Mouse (Mus musculus): ENCODE data around the gene Pygm. TPM values are rescaled to one million over a fixed set of nuclear protein-coding genes. Genes with fewer than 3 reads are reported as not detected.

Gene Pygm
- 3.7 and 4.3 TPM in 2 replicates for polyA plus RNA-seq (2011; ENCODE audit: insufficient read depth, insufficient read length, low replicate concordance, missing spikeins)

GRCm38 (mm10) chr19:6384128-6384527 lies at the start of gene Pygm:
Gene Pygm (plus strand): TSS chr19:6384399.
- 10% methylated on average over 7 of the region's 7 CpGs for WGBS
- no peak for TF ChIP-seq CTCF (IDR thresholded peaks at IDR 0.05; ENCODE audit: control insufficient read depth, insufficient read depth, low read length)
- no peak for TF ChIP-seq POLR2A (IDR thresholded peaks at IDR 0.05; ENCODE audit: borderline replicate concordance, control insufficient read depth, low read depth, low read length)
- Histone ChIP-seq H3K4me1 (ENCODE audit: control insufficient read depth, insufficient read depth, low read length) (peaks cover 1% of the 10 kb centered on the region; the same call in 1 of the 2 replicates), H3K27ac (ENCODE audit: control insufficient read depth, insufficient read depth, low read depth, low read length, poor library complexity) (no peak within 1 kb of the TSS), H3K4me3 (replicated peaks; ENCODE audit: control insufficient read depth, low read depth, low read length) (no peak within 1 kb of the TSS)

GRCm38 (mm10) chr19:6334673-6335457 lies 49.3 kb upstream of the Pygm start, which contains the start of gene Men1:
Gene Men1 (plus strand): TSS chr19:6334979.
- peak within 1 kb of the TSS; percentile 73 for H3K4me3 ChIP-seq (replicated peaks; ENCODE audit: control insufficient read depth, low read depth, low read length)
- under 1% methylated on average over 43 of the region's 43 CpGs for WGBS
- peak within 1 kb of the TSS; percentile 65 for H3K27ac ChIP-seq (ENCODE audit: control insufficient read depth, insufficient read depth, low read depth, low read length, poor library complexity)
- TF ChIP-seq POLR2A (IDR thresholded peaks at IDR 0.05; ENCODE audit: borderline replicate concordance, control insufficient read depth, low read depth, low read length) (peak; percentile 35; the same call in 1 of the 2 replicates), CTCF (IDR thresholded peaks at IDR 0.05; ENCODE audit: control insufficient read depth, insufficient read depth, low read length) (no peak)
- peaks cover 2% of the 10 kb centered on the region; the same call in 1 of the 2 replicates for H3K4me1 ChIP-seq (ENCODE audit: control insufficient read depth, insufficient read depth, low read length)

- peaks cover 3% of the 10 kb centered on the region; the same call in 1 of the 2 replicates for H3K4me1 ChIP-seq (ENCODE audit: control insufficient read depth, insufficient read depth, low read length)
- TF ChIP-seq POLR2A (IDR thresholded peaks at IDR 0.05; ENCODE audit: borderline replicate concordance, control insufficient read depth, low read depth, low read length) (peak; percentile 30; the same call in 1 of the 2 replicates), CTCF (IDR thresholded peaks at IDR 0.05; ENCODE audit: control insufficient read depth, insufficient read depth, low read length) (no peak)
- peak overlapping the region; percentile 65 for H3K27ac ChIP-seq (ENCODE audit: control insufficient read depth, insufficient read depth, low read depth, low read length, poor library complexity)
- peak overlapping the region; percentile 73 for H3K4me3 ChIP-seq (replicated peaks; ENCODE audit: control insufficient read depth, low read depth, low read length)
- WGBS, result under 1% methylated on average over 25 of the region's 25 CpGs
Observed at GRCm38 (mm10) chr19:6335458-6335827, 48.8 kb upstream of the Pygm start.

GRCm38 (mm10) chr19:6336920-6337319 lies 47.3 kb upstream of the Pygm start:
- H3K4me1 ChIP-seq (ENCODE audit: control insufficient read depth, insufficient read depth, low read length), result peaks cover 1% of the 10 kb centered on the region; the same call in 1 of the 2 replicates
- H3K4me3 ChIP-seq (replicated peaks; ENCODE audit: control insufficient read depth, low read depth, low read length), result no peak overlapping the region

GRCm38 (mm10) chr19:6338171-6338570 lies 46.0 kb upstream of the Pygm start:
- peaks cover 4% of the 10 kb centered on the region; the same call in 1 of the 2 replicates for H3K4me1 ChIP-seq (ENCODE audit: control insufficient read depth, insufficient read depth, low read length)
- WGBS, result 93% methylated on average over 7 of the region's 7 CpGs

More at GRCm38 (mm10) chr19:6336920-6337319, 47.3 kb upstream of the Pygm start:
- H3K27ac ChIP-seq (ENCODE audit: control insufficient read depth, insufficient read depth, low read depth, low read length, poor library complexity), result no peak overlapping the region
- TF ChIP-seq POLR2A (IDR thresholded peaks at IDR 0.05; ENCODE audit: borderline replicate concordance, control insufficient read depth, low read depth, low read length), result no peak
- no peak for TF ChIP-seq CTCF (IDR thresholded peaks at IDR 0.05; ENCODE audit: control insufficient read depth, insufficient read depth, low read length)
- 92% methylated on average over 10 of the region's 10 CpGs for WGBS

GRCm38 (mm10) chr19:6338716-6339115 lies 45.5 kb upstream of the Pygm start:
- Histone ChIP-seq H3K4me1 (ENCODE audit: control insufficient read depth, insufficient read depth, low read length) (peaks cover 7% of the 10 kb centered on the region), H3K27ac (ENCODE audit: control insufficient read depth, insufficient read depth, low read depth, low read length, poor library complexity) (no peak overlapping the region), H3K4me3 (replicated peaks; ENCODE audit: control insufficient read depth, low read depth, low read length) (no peak overlapping the region)
- TF ChIP-seq POLR2A (IDR thresholded peaks at IDR 0.05; ENCODE audit: borderline replicate concordance, control insufficient read depth, low read depth, low read length) (no peak), CTCF (IDR thresholded peaks at IDR 0.05; ENCODE audit: control insufficient read depth, insufficient read depth, low read length) (no peak)
- 92% methylated on average over 11 of the region's 11 CpGs for WGBS

More at GRCm38 (mm10) chr19:6338171-6338570, 46.0 kb upstream of the Pygm start:
- H3K27ac ChIP-seq (ENCODE audit: control insufficient read depth, insufficient read depth, low read depth, low read length, poor library complexity), result no peak overlapping the region
- H3K4me3 ChIP-seq (replicated peaks; ENCODE audit: control insufficient read depth, low read depth, low read length), result no peak overlapping the region
- TF ChIP-seq POLR2A (IDR thresholded peaks at IDR 0.05; ENCODE audit: borderline replicate concordance, control insufficient read depth, low read depth, low read length), result no peak
- no peak for TF ChIP-seq CTCF (IDR thresholded peaks at IDR 0.05; ENCODE audit: control insufficient read depth, insufficient read depth, low read length)

GRCm38 (mm10) chr19:6339191-6339590 lies 45.0 kb upstream of the Pygm start:
- TF ChIP-seq CTCF (IDR thresholded peaks at IDR 0.05; ENCODE audit: control insufficient read depth, insufficient read depth, low read length) (no peak), POLR2A (IDR thresholded peaks at IDR 0.05; ENCODE audit: borderline replicate concordance, control insufficient read depth, low read depth, low read length) (no peak)
- WGBS, result 85% methylated on average over 6 of the region's 6 CpGs
- peaks cover 7% of the 10 kb centered on the region for H3K4me1 ChIP-seq (ENCODE audit: control insufficient read depth, insufficient read depth, low read length)
- H3K27ac ChIP-seq (ENCODE audit: control insufficient read depth, insufficient read depth, low read depth, low read length, poor library complexity), result no peak overlapping the region
- no peak overlapping the region for H3K4me3 ChIP-seq (replicated peaks; ENCODE audit: control insufficient read depth, low read depth, low read length)

GRCm38 (mm10) chr19:6339890-6340504 lies 44.2 kb upstream of the Pygm start:
- WGBS, result 15% methylated on average over 15 of the region's 15 CpGs
- H3K4me1 ChIP-seq (ENCODE audit: control insufficient read depth, insufficient read depth, low read length), result peaks cover 7% of the 10 kb centered on the region
- TF ChIP-seq POLR2A (IDR thresholded peaks at IDR 0.05; ENCODE audit: borderline replicate concordance, control insufficient read depth, low read depth, low read length) (peak; percentile 50; the same call in 1 of the 2 replicates), CTCF (IDR thresholded peaks at IDR 0.05; ENCODE audit: control insufficient read depth, insufficient read depth, low read length) (peak; percentile 74)
- H3K4me3 ChIP-seq (replicated peaks; ENCODE audit: control insufficient read depth, low read depth, low read length), result peak overlapping the region; percentile 58
- peak overlapping the region; percentile 89 for H3K27ac ChIP-seq (ENCODE audit: control insufficient read depth, insufficient read depth, low read depth, low read length, poor library complexity)

Data from bone marrow, adult 2 months (tissue).